Mouse (Mus musculus): Measurements from ENCODE around the gene Mbnl2. TPM values are rescaled to one million over a fixed set of nuclear protein-coding genes. Genes with fewer than 3 reads are reported as not detected.

Gene Mbnl2
- polyA plus RNA-seq, 1 experiment from 2014 or later, result 17.6 TPM

- Histone ChIP-seq H3K27me3 (no peaks in the 10 kb centered on the region), H3K4me1 (replicated peaks) (no peaks in the 10 kb centered on the region), H3K4me2 (replicated peaks) (no peak overlapping the region), H3K9ac (replicated peaks) (no peak overlapping the region), H3K9me3 (no peaks in the 10 kb centered on the region), H3K36me3 (peaks cover 10% of the 10 kb centered on the region; the same call in 1 of the 2 replicates), H3K27ac (no peak overlapping the region), H3K4me3 (replicated peaks) (no peak overlapping the region)
- no peak for ATAC-seq
- WGBS, result 87% methylated on average over 15 of the region's 15 CpGs
Observed at GRCm38 (mm10) chr14:120401158-120401557, 125.7 kb downstream of the Mbnl2 start.

- Histone ChIP-seq H3K36me3 (peaks cover 10% of the 10 kb centered on the region; the same call in 1 of the 2 replicates), H3K4me2 (replicated peaks) (no peak overlapping the region), H3K9me3 (no peaks in the 10 kb centered on the region), H3K9ac (replicated peaks) (no peak overlapping the region), H3K4me3 (replicated peaks) (no peak overlapping the region), H3K27ac (no peak overlapping the region), H3K27me3 (no peaks in the 10 kb centered on the region), H3K4me1 (replicated peaks) (no peaks in the 10 kb centered on the region)
- 97% methylated on average over 9 of the region's 9 CpGs for WGBS
- ATAC-seq, result no peak
Observed at GRCm38 (mm10) chr14:120402715-120403114, 127.2 kb downstream of the Mbnl2 start.

- H3K4me3 ChIP-seq (replicated peaks), result no peak overlapping the region
- ATAC-seq, result no peak
- H3K4me1 ChIP-seq (replicated peaks), result no peaks in the 10 kb centered on the region
- no peaks in the 10 kb centered on the region for H3K27me3 ChIP-seq
- H3K9ac ChIP-seq (replicated peaks), result no peak overlapping the region
- no peak overlapping the region for H3K4me2 ChIP-seq (replicated peaks)
- 97% methylated on average over 7 of the region's 7 CpGs for WGBS
- no peaks in the 10 kb centered on the region for H3K9me3 ChIP-seq
- peaks cover 10% of the 10 kb centered on the region; the same call in 1 of the 2 replicates for H3K36me3 ChIP-seq
- H3K27ac ChIP-seq, result no peak overlapping the region
Observed at GRCm38 (mm10) chr14:120404364-120404763, 128.9 kb downstream of the Mbnl2 start.

- no peaks in the 10 kb centered on the region for H3K9me3 ChIP-seq
- 91% methylated on average over 17 of the region's 17 CpGs for WGBS
- H3K4me1 ChIP-seq (replicated peaks), result no peaks in the 10 kb centered on the region
- no peak overlapping the region for H3K4me2 ChIP-seq (replicated peaks)
- ATAC-seq, result no peak
- H3K27ac ChIP-seq, result no peak overlapping the region
- H3K27me3 ChIP-seq, result no peaks in the 10 kb centered on the region
- no peak overlapping the region for H3K9ac ChIP-seq (replicated peaks)
- H3K36me3 ChIP-seq, result peaks cover 10% of the 10 kb centered on the region; the same call in 1 of the 2 replicates
- H3K4me3 ChIP-seq (replicated peaks), result no peak overlapping the region
Observed at GRCm38 (mm10) chr14:120404811-120405582, 129.5 kb downstream of the Mbnl2 start.

- Histone ChIP-seq H3K9ac (replicated peaks) (no peak overlapping the region), H3K27ac (no peak overlapping the region), H3K4me2 (replicated peaks) (no peak overlapping the region), H3K36me3 (peaks cover 10% of the 10 kb centered on the region; the same call in 1 of the 2 replicates), H3K4me1 (replicated peaks) (no peaks in the 10 kb centered on the region), H3K27me3 (no peaks in the 10 kb centered on the region), H3K9me3 (no peaks in the 10 kb centered on the region), H3K4me3 (replicated peaks) (no peak overlapping the region)
- ATAC-seq, result no peak
- WGBS, result 91% methylated on average over 3 of the region's 3 CpGs
Observed at GRCm38 (mm10) chr14:120405597-120405996, 130.1 kb downstream of the Mbnl2 start.

GRCm38 (mm10) chr14:120406271-120406670 lies 130.8 kb downstream of the Mbnl2 start:
- WGBS, result 90% methylated on average over 6 of the region's 6 CpGs
- Histone ChIP-seq H3K27ac (no peak overlapping the region), H3K27me3 (no peaks in the 10 kb centered on the region), H3K9me3 (no peaks in the 10 kb centered on the region), H3K4me2 (replicated peaks) (no peak overlapping the region), H3K4me3 (replicated peaks) (no peak overlapping the region), H3K9ac (replicated peaks) (no peak overlapping the region), H3K4me1 (replicated peaks) (no peaks in the 10 kb centered on the region), H3K36me3 (peaks cover 10% of the 10 kb centered on the region; the same call in 1 of the 2 replicates)
- no peak for ATAC-seq

GRCm38 (mm10) chr14:120406820-120407219 lies 131.4 kb downstream of the Mbnl2 start:
- Histone ChIP-seq H3K36me3 (peaks cover 10% of the 10 kb centered on the region; the same call in 1 of the 2 replicates), H3K9me3 (no peaks in the 10 kb centered on the region), H3K9ac (replicated peaks) (no peak overlapping the region), H3K4me2 (replicated peaks) (no peak overlapping the region), H3K4me1 (replicated peaks) (no peaks in the 10 kb centered on the region), H3K27me3 (no peaks in the 10 kb centered on the region), H3K27ac (no peak overlapping the region), H3K4me3 (replicated peaks) (no peak overlapping the region)
- WGBS, result 88% methylated on average over 8 of the region's 8 CpGs
- no peak for ATAC-seq

GRCm38 (mm10) chr14:120409854-120410253 lies 134.4 kb downstream of the Mbnl2 start:
- ATAC-seq, result no peak
- no peak overlapping the region for H3K4me2 ChIP-seq (replicated peaks)
- H3K27me3 ChIP-seq, result no peaks in the 10 kb centered on the region
- no peak overlapping the region for H3K9ac ChIP-seq (replicated peaks)
- WGBS, result 94% methylated on average over 10 of the region's 10 CpGs
- H3K4me3 ChIP-seq (replicated peaks), result no peak overlapping the region
- no peaks in the 10 kb centered on the region for H3K9me3 ChIP-seq
- no peak overlapping the region for H3K27ac ChIP-seq
- no peaks in the 10 kb centered on the region for H3K4me1 ChIP-seq (replicated peaks)
- peaks cover 2% of the 10 kb centered on the region; the same call in 1 of the 2 replicates for H3K36me3 ChIP-seq

GRCm38 (mm10) chr14:120416886-120417285 lies 141.4 kb downstream of the Mbnl2 start:
- ATAC-seq, result no peak
- no peak overlapping the region for H3K27ac ChIP-seq
- 90% methylated on average over 9 of the region's 9 CpGs for WGBS

GRCm38 (mm10) chr14:120418964-120419363 lies 143.5 kb downstream of the Mbnl2 start:
- Histone ChIP-seq H3K9ac (replicated peaks) (no peak overlapping the region), H3K36me3 (peaks cover 7% of the 10 kb centered on the region), H3K27ac (no peak overlapping the region), H3K4me2 (replicated peaks) (no peak overlapping the region), H3K9me3 (no peaks in the 10 kb centered on the region), H3K4me3 (replicated peaks) (no peak overlapping the region), H3K27me3 (no peaks in the 10 kb centered on the region), H3K4me1 (replicated peaks) (no peaks in the 10 kb centered on the region)
- WGBS, result 75% methylated on average over 14 of the region's 14 CpGs
- ATAC-seq, result no peak

More at GRCm38 (mm10) chr14:120416886-120417285, 141.4 kb downstream of the Mbnl2 start:
- peaks cover 3% of the 10 kb centered on the region for H3K36me3 ChIP-seq
- no peaks in the 10 kb centered on the region for H3K9me3 ChIP-seq
- H3K27me3 ChIP-seq, result no peaks in the 10 kb centered on the region
- no peak overlapping the region for H3K4me2 ChIP-seq (replicated peaks)
- no peak overlapping the region for H3K9ac ChIP-seq (replicated peaks)
- H3K4me3 ChIP-seq (replicated peaks), result no peak overlapping the region
- H3K4me1 ChIP-seq (replicated peaks), result no peaks in the 10 kb centered on the region

GRCm38 (mm10) chr14:120428497-120428896 lies 153.0 kb downstream of the Mbnl2 start:
- no peaks in the 10 kb centered on the region for H3K4me1 ChIP-seq (replicated peaks)
- H3K9ac ChIP-seq (replicated peaks), result no peak overlapping the region
- H3K27ac ChIP-seq, result no peak overlapping the region
- no peaks in the 10 kb centered on the region for H3K27me3 ChIP-seq
- H3K9me3 ChIP-seq, result peaks cover 6% of the 10 kb centered on the region
- no peak for ATAC-seq
- no peak overlapping the region for H3K4me2 ChIP-seq (replicated peaks)
- H3K4me3 ChIP-seq (replicated peaks), result no peak overlapping the region
- WGBS, result 87% methylated on average over 5 of the region's 5 CpGs
- peaks cover 21% of the 10 kb centered on the region for H3K36me3 ChIP-seq

- H3K4me2 ChIP-seq (replicated peaks), result no peak overlapping the region
- no peak overlapping the region for H3K27ac ChIP-seq
- no peaks in the 10 kb centered on the region for H3K27me3 ChIP-seq
- no peak for ATAC-seq
- H3K4me3 ChIP-seq (replicated peaks), result no peak overlapping the region
- no peak overlapping the region for H3K9ac ChIP-seq (replicated peaks)
- 0 out of 2 replicates have a peak, but pooled peaks cover 2% of the 10 kb centered on the region for H3K36me3 ChIP-seq
- no peaks in the 10 kb centered on the region for H3K9me3 ChIP-seq
- 0 out of 2 replicates have a peak, but pooled peaks cover 5% of the 10 kb centered on the region for H3K4me1 ChIP-seq (replicated peaks)
Observed at GRCm38 (mm10) chr14:120432773-120433172, 157.3 kb downstream of the Mbnl2 start.

All from midbrain, embryonic 13.5 days (tissue).